Mouse (Mus musculus) megakaryocyte, embryonic 14.5 days (primary cell): ENCODE measurements around the gene Cfap73. TPM values are rescaled to one million over a fixed set of nuclear protein-coding genes. Genes with fewer than 3 reads are reported as not detected.
A peak's percentile ranks its signal among the peaks of the same experiment; 100 is the strongest.

Experiments
- H3K27me3 ChIP-seq: replicated peaks from 2 replicates; pipeline ENCODE3; 2012; ENCODE audit warnings: inconsistent platforms
- H3K36me3 ChIP-seq: replicated peaks from 2 replicates; pipeline ENCODE3; 2012; ENCODE audit warnings: low read length, inconsistent platforms, mixed read lengths
- H3K4me1 ChIP-seq: 2 replicates; pipeline ENCODE4 v1.6.1; 2012; ENCODE audit warnings: inconsistent platforms
- H3K4me3 ChIP-seq: replicated peaks from 2 replicates; pipeline ENCODE3; 2012; ENCODE audit warnings: moderate library complexity, mild to moderate bottlenecking, inconsistent platforms
- H3K9me3 ChIP-seq: 2 replicates; pipeline ENCODE4 v1.6.1; 2012; ENCODE audit warnings: inconsistent platforms
- FLI1 ChIP-seq: IDR thresholded peaks from 2 replicates; pipeline ENCODE4 v1.6.1; 2012; ENCODE audit warnings: low read length, inconsistent platforms, mixed read lengths
- GATA1 ChIP-seq: IDR thresholded peaks from 3 replicates; pipeline ENCODE4 v1.6.1; 2012; ENCODE audit warnings: mixed read lengths, low read length, inconsistent platforms, borderline replicate concordance
- polyA plus RNA-seq: library from polyadenylated mRNA; stranded (reverse); fragments of >175 nt; gene quantifications from 2 replicates; pipeline ENCODE4 v1.2.3, GENCODE M21; 2012; ENCODE audit warnings: low replicate concordance; ENCODE audit not compliant: insufficient read depth

Cfap73 gene
- polyA plus RNA-seq, 1 experiment, result not detected

DNA sequence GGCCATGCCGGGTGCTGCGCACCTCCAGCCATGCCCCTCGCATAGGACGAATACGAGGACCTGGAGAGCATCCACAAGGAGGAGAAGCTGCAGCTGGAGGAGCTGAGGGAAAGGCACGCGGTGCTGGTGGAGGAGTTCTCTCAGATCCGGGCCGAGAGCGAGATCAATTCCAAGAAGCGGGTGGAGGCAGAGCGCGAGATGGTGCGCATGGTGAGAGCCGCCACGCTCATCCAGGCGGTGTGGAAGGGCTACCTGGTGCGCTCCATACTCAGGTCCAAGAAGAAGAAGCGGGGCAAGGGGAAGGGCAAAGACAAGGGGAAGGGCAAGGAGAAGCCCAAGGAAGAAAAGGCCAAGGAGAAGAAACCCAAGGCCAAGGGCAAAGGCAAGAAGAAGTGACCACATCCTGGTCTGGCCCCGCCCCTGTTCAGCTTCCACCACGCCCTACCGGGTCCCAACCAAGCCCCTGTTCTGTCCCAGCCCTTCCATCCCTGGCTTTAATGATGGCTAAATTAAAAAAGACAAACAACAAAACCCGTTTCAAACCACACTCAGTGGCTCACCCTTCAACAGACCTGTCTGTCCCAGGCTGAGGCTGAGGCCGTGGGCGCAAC lies 27.3 kb downstream of the Cfap73 start:
- TF ChIP-seq GATA1 (no peak), FLI1 (no peak)
- Histone ChIP-seq H3K27me3 (peaks cover 2% of the 10 kb centered on the region), H3K4me3 (no peak overlapping the region), H3K36me3 (peaks cover 27% of the 10 kb centered on the region), H3K4me1 (peaks cover 51% of the 10 kb centered on the region), H3K9me3 (no peaks in the 10 kb centered on the region)

DNA sequence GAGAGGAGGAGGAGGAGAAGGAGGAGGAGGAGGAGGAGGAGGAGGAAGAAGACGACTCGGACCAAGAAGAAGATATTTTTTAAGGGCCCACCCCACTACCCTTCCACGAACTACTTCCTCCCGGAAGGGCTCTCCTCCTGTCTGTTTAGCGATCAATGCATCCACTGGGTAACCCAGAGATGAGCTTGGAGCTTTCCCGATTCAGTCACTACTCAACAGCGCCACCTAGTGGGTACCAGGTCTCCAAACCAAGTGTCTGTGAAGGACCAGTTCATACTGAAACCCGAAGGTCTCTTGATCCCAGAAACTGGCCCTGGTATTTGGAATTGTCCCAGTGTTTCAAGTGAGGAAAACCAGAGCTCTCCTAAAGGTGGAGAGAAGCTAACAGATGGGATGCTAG lies 28.3 kb downstream of the Cfap73 start:
- peaks cover 50% of the 10 kb centered on the region for H3K4me1 ChIP-seq
- peak overlapping the region; percentile 89 for H3K4me3 ChIP-seq
- no peak for TF ChIP-seq FLI1
- no peak for TF ChIP-seq GATA1
- peaks cover 24% of the 10 kb centered on the region for H3K36me3 ChIP-seq
- no peaks in the 10 kb centered on the region for H3K9me3 ChIP-seq
- peaks cover 10% of the 10 kb centered on the region for H3K27me3 ChIP-seq

DNA sequence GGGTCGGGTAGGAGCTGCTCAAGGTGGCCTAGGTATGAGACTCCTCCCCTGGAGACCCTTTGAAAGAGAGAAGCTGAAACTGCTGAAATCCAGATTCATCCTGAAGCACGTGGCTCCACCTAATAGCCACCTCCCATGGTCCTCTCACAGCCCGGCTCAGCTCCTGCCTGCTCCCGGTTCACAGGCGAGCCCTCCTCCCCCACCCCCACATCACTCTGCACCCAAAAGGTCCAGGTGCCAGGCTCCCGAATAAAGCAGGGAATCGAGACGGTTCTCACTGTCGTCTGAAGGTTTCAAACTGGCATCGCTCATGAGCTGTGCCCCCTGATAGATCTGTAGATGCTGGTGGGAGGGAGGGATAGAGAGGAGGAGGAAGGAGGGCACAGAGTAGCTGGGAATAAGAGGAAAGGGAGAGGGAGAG lies 28.8 kb downstream of the Cfap73 start:
- Histone ChIP-seq H3K9me3 (no peaks in the 10 kb centered on the region), H3K27me3 (peaks cover 11% of the 10 kb centered on the region), H3K4me3 (peak overlapping the region; percentile 89), H3K36me3 (peaks cover 24% of the 10 kb centered on the region), H3K4me1 (peaks cover 55% of the 10 kb centered on the region)
- TF ChIP-seq GATA1 (no peak), FLI1 (no peak)

- no peak for TF ChIP-seq GATA1
- no peak for TF ChIP-seq FLI1
- H3K4me3 ChIP-seq, result peak overlapping the region; percentile 89
- peaks cover 55% of the 10 kb centered on the region for H3K4me1 ChIP-seq
- H3K27me3 ChIP-seq, result peaks cover 15% of the 10 kb centered on the region
- H3K36me3 ChIP-seq, result peaks cover 20% of the 10 kb centered on the region
- H3K9me3 ChIP-seq, result no peaks in the 10 kb centered on the region
These were observed 29.2 kb downstream of the Cfap73 start for GRCm38 (mm10) chr5:120604839-120605238.

DNA sequence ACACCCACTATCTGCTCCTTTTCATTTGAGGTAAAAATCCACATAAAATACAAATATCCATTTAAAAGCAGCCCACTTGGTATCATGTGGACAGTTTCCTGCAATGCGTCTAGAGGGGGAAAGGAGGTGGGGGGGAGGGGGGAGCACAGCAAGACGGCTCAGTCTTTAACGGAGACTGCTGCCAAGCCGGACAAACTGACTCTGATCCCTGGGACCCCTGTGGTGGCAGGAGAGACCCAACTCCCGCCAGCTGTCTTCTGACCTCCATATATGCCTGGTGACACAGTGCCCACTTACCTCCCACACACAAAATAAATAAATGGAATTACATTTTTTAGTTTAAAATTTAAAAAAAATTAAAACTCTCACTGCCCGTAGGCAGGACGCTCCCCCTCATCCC lies 30.5 kb downstream of the Cfap73 start:
- H3K4me3 ChIP-seq, result no peak overlapping the region
- H3K4me1 ChIP-seq, result peaks cover 61% of the 10 kb centered on the region
- H3K27me3 ChIP-seq, result peaks cover 26% of the 10 kb centered on the region
- no peak for TF ChIP-seq FLI1
- TF ChIP-seq GATA1, result no peak
- H3K36me3 ChIP-seq, result peaks cover 6% of the 10 kb centered on the region
- H3K9me3 ChIP-seq, result no peaks in the 10 kb centered on the region

DNA sequence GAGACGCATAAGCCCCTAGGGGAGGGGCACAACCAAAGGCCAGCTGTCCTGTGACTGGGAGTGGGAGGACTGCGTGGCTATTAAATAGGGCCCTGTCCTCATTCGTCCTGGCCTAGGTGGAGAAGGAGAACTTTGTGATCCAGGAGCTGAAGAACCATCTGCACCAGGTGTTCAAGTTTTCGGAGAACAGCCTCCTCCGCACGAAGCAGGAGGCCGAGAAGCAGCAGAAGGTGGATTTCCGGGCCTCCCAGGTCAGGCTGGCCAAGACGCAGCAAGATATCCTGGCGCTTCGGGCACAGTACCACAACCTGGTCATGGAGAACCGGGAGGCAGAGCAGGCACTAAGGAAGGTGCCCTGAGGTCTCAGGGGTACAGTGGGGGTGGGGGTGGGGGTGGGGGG lies 31.8 kb downstream of the Cfap73 start:
- Histone ChIP-seq H3K27me3 (peaks cover 32% of the 10 kb centered on the region), H3K36me3 (no peaks in the 10 kb centered on the region), H3K9me3 (no peaks in the 10 kb centered on the region), H3K4me1 (peaks cover 53% of the 10 kb centered on the region), H3K4me3 (no peak overlapping the region)
- TF ChIP-seq FLI1 (no peak), GATA1 (no peak)

DNA sequence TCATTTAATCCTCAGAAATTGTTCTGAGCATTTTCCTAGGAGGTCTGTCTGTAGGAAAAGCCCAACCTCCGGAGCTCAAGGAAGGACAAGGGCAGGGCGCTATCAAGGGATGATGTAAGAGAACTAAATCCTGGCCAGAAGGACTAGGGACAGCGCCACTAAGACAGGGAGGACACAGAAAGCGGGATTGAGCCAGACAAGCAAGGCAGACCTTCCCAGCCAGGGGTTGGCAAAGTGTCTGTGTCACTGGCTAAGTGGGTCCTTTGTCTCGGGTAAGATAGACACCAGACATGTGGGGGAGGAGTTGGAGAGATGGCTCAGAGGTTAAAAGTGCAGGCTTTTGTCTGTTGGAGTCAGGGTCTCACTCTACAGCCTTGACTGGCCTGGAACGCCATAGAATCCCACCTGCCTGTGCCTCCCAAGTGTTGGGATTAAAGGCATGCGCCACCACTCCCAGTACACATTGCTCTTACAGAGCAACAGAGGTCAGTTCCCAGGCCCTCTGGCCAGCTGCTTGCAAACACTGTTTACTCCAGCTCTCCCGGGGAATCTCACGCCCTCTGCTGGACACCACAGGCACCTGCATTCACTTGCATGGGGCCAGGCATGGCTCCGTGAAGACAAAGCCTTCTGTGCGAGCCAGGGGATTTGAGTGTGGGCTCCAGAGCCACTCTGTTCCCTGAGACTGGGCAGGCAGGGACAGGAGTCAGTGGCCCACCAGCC lies 32.9 kb downstream of the Cfap73 start:
- TF ChIP-seq GATA1, result no peak
- no peak for TF ChIP-seq FLI1
- Histone ChIP-seq H3K4me1 (peaks cover 50% of the 10 kb centered on the region), H3K4me3 (no peak overlapping the region), H3K9me3 (no peaks in the 10 kb centered on the region), H3K27me3 (peaks cover 42% of the 10 kb centered on the region), H3K36me3 (no peaks in the 10 kb centered on the region)

- Histone ChIP-seq H3K9me3 (no peaks in the 10 kb centered on the region), H3K4me3 (no peak overlapping the region)
- TF ChIP-seq FLI1 (no peak), GATA1 (no peak)
These were observed 34.4 kb downstream of the Cfap73 start for GRCm38 (mm10) chr5:120599625-120600024.

DNA sequence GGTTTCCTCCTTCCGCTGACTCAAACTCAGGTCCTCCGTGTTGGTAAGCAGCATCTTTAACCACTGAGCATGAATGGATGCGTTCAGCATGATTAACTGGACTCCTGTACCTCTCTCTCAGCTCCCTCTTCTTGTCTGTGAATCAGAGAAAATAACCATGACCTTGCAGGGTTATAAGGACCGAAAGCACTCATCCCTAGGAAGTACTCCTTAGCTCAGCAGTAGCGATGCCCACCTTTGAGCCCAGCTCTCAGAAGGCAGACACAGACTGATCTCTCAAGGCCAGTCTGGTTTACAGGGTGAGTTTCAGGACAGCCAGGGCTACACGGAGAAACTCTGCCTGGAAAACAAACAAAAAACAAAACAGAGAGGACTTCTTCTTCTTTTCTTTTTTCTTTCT lies 39.5 kb downstream of the Cfap73 start:
- Histone ChIP-seq H3K4me3 (no peak overlapping the region), H3K27me3 (peaks cover 32% of the 10 kb centered on the region), H3K36me3 (no peaks in the 10 kb centered on the region), H3K9me3 (peaks cover 9% of the 10 kb centered on the region; the same call in 1 of the 2 replicates), H3K4me1 (peaks cover 44% of the 10 kb centered on the region)
- TF ChIP-seq FLI1 (no peak), GATA1 (no peak)

More at GRCm38 (mm10) chr5:120599625-120600024, 34.4 kb downstream of the Cfap73 start:
- Histone ChIP-seq H3K27me3 (peaks cover 50% of the 10 kb centered on the region), H3K4me1 (peaks cover 43% of the 10 kb centered on the region), H3K36me3 (no peaks in the 10 kb centered on the region)

DNA sequence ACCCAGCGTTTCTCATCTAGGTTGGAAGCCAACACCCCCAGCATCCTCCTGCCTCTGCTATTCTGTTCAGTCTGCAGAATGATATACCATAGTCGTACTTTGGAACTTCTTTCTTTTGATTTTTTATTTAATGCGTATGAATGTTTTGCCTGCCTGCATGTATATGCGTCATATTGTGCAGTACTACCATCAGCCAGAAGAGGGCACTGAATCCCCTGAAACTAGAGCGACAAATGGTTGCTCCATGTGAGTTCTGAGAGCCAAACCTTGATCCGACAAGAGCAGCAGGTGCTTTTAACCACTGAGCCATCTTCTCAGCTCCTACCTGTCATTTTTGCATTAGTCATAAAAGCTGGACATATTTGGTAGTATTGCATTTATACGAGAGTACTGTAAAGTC lies 41.9 kb downstream of the Cfap73 start:
- Histone ChIP-seq H3K4me1 (peaks cover 53% of the 10 kb centered on the region), H3K36me3 (no peaks in the 10 kb centered on the region), H3K9me3 (peaks cover 9% of the 10 kb centered on the region; the same call in 1 of the 2 replicates), H3K4me3 (no peak overlapping the region), H3K27me3 (peaks cover 18% of the 10 kb centered on the region)
- TF ChIP-seq FLI1 (no peak), GATA1 (no peak)
